Mouse (Mus musculus) embryo, embryonic 10 days (tissue): ENCODE measurements around the gene Cmbl.

ENCODE experiments used
- DNase-seq: peaks from one replicate; pipeline ENCODE4 v3.0.0-alpha.2; 2015; ENCODE audit warnings: low spot score

Gene Cmbl

DNA sequence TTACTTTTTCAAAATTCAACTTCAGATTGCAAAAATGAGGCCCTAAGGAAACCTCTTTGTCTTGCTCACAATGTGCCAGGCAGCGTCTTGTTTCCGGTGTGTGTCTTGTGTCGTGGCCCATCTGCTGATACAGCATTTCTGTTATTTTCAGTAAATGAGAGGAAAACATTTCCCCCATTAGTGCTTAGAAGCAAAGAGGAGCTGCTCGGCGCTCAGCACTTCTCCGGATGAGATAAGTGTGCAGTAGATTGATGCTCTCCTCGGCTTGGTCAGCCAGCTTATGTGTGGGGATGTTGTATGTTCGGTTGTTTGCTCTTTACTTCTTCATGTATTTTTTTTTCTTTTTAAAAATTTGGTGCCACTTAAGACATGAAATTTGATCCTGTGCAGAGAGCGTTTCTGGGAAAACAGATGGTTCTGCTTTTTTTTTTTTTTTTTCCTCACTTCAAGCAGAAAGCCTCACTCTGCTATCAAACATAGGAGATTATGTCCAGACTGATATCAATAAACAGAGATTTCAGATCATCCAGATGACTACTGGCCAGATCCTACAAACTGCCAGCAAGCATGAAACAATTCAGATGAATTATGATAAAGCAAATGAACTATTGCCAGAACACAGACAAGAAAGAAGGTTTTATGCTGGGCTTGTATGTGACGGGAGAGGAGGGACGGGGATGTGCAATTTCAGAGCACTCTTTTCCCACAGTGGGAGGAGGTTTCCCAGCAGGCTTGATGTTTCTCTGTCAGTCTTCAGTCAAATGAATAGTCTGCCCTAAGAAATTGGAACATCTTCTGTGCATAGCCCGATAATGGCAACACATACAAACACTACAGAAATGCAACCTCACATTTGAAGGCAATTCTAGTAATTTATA lies 62.3 kb downstream of the Cmbl start:
- peak; percentile 14 for DNase-seq

DNA sequence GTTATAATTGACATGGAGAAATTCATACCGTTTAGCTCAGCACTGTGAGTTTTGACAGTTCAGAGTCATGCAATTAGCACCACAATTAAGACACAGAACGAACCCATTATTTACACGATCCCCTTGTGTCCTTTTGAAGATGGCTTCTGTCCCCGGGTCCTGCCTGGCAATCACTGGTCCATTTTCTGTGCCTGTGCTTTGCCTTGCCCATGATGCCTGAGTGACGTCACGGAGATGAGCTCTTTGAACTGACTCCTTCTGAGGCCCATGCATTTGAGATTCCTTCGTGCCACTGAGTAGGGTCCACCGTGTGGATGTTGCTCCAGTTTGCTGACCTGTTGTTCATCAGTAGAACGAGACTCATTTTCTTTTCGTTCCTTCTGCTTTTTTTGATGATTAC lies 63.0 kb downstream of the Cmbl start:
- no peak for DNase-seq

GRCm38 (mm10) chr15:31629556-31629955 lies 64.4 kb downstream of the Cmbl start:
- DNase-seq = no peak

- no peak for DNase-seq
These were observed 66.2 kb downstream of the Cmbl start for GRCm38 (mm10) chr15:31631396-31631858.

DNA sequence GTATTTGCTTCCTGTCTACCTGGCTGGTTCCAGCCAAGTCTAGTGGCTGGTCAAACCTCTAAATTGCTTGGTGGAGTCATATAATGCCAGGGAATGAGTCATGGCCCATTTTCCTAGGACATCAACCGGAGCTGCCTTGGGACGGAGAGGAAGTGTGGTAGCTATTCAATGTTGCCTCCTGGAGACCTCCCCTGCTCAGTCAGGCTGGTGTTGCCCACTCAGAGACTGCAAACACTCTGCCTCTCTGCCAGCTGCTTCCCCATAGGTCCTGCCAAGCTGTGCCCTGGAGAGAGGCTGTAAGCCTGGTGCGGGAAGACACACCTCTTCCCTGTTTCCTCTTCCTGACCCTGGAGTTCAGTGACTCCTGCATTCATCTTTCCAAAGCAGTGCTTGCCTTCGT lies 67.3 kb downstream of the Cmbl start:
- no peak for DNase-seq

- DNase-seq = no peak
These were observed 69.4 kb downstream of the Cmbl start for GRCm38 (mm10) chr15:31634582-31634981.

GRCm38 (mm10) chr15:31636091-31636595 lies 71.0 kb downstream of the Cmbl start:
- no peak for DNase-seq
